Mouse (Mus musculus) CD8-positive naive resting alpha-beta T cell, adult 2 months (primary cell): ENCODE data around the gene Prkg2.

Experiments used
- DNase-seq, 2 experiments: peaks; one replicate each; pipeline ENCODE4 v3.0.0; 2022; ENCODE audit warnings: low read depth in 2 of 2, low spot score in 2 of 2

Prkg2 gene

DNA sequence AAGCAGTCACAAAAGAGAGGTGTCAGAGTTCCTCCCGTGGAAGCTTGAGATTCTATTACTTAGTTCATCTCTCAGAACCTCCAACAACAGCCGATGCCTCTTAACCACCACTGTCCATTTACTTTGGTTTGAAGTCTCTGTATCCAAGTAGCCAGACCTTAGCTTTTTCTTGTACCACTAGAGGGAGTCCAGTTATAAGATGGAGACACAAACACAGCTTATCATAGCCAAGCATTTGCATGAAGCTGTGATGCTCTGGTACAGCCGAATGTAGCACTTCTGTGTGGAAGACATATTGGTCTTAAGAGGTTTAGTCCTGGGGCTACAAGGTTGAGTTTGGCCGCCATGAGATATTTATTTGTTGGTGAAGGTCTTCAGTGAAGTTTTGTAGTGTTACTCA, 134.8 kb downstream of the Prkg2 start:
- no peak for DNase-seq

DNA sequence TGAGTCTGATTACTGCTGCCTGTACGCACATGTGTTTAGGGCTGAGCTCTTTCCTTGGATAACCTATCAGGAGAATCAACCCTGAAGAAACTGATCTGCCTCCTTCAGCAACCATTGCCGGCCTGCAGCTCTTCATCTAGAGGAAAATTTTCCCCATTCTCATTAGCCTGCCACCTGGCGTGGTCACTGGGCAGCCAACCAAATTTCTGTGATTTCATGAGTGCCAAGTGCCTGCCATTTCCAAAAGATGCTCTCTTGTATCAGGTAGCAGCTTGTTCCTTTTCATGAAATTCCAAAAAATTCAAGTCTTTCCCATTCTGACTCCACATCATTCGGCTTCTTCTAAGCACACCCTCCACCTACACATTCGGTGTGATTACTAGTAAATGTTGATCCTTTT, 136.2 kb downstream of the Prkg2 start:
- DNase-seq: no peak

DNA sequence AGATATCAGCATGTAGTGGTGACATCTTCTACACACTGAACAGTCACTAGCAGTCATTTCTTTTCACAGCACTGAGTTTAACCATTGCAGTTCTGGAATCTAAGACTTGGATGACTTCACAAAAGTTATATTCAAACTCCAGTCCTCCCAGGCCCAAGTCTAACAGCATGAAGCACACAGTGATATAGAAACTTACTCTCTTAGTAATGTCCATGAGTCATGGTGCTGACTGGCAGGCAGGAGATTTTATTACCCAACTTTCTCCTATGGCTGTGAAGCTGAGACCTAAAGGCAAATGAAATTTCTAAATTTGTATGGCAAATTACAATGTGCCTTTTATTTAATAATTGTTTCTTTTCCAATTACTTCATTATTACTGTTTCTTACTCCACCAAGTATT, 139.2 kb downstream of the Prkg2 start:
- DNase-seq: no peak

DNA sequence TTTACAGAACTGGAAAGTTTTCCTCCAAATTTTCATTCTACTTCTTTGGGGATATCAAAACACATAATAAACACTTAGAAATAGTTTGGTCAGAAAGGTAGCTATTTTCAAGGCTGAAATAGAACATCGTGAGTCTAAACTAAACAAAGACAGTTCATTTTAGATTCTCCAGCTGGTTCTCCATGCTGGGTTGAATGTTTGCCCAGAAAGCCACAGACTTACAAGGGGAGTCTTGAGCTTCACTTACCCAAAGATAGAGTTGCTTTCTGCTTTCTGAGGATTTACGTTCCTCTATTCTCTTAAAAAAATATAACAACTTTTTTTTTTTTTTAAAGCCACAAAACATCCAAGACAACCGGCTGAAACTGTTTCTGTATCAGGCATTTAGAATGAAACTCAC, 142.9 kb downstream of the Prkg2 start:
- no peak for DNase-seq

DNA sequence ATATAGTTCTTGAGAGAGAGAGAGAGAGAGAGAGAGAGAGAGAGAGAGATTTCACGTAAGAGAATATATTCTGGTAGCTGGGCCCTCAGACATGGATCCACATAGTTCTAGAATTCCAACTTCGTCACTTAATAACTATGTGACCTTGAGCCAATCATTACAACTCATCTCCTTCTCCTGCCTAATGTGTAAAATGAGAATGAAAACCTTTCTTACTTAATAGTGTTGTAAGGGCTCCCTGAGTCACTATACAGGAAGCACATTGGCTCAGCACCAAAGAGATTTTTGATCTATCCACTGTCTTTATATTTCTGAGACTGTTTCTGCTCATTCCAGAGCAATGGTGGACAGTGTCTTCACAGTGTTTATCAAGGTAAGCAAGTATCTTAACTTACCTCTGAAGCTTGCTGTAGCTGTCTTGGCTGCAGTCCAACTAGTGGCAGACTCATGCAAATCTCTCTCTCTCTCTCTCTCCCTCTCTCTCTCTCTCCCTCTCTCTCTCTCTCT, 146.6 kb downstream of the Prkg2 start:
- DNase-seq: no peak

DNA sequence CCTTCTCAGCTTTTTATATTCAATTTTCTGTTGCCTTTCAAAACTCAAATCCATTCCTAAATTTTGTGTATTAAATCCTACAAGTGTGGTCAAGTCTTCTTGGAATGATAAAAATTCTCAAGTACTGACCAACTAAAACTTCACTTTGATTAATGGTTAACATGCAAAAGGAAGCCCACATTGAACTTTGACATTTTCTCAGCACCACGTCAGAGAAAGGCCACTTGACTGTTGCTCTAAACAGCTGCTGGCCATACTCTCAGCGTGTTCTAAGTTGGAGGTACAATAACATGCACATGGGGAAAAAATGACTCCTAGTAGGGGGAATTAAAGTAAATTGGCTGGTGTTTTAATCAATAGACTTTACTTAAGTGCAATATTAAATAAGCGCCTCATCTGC, 155.1 kb downstream of the Prkg2 start:
- DNase-seq: no peak
